Mouse (Mus musculus): ENCODE results near the gene Syngap1.

- TF ChIP-seq GATA1 (IDR thresholded peaks at IDR 0.05; ENCODE audit: borderline replicate concordance, low read length) (no peak), FLI1 (IDR thresholded peaks at IDR 0.05; ENCODE audit: low read length) (no peak)
These were observed 47.6 kb upstream of the Syngap1 start for GRCm38 (mm10) chr17:26893492-26893891.

Data from megakaryocyte, embryonic 14.5 days (primary cell).